Mouse (Mus musculus): ENCODE data around the gene Igf2bp2. TPM values are rescaled to one million over a fixed set of nuclear protein-coding genes. Genes with fewer than 3 reads are reported as not detected.

Igf2bp2 gene
- total and polyA plus RNA-seq, 3 experiments, result 0.43 to 1.5 (median 0.51) TPM

- in situ Hi-C loops (cut with MboI; ENCODE audit: low pct_ligation_motif_present, low pct_unique_long_range_greater_than_20kb, low sequenced_read_pairs) (loop anchor here (25.0 kb wide), 1 partner anchor 185 kb away; no protein-coding TSS in a partner anchor), dilution Hi-C loops (cut with MboI; ENCODE audit: extremely low pct_ligation_motif_present, extremely low pct_unique_long_range_greater_than_20kb, low sequenced_read_pairs) (no loop called here)
- H3K27me3 ChIP-seq (replicated peaks), result no peaks in the 10 kb centered on the region
Measured at GRCm38 (mm10) chr16:22022122-22022521, 141.0 kb downstream of the Igf2bp2 start.

GRCm38 (mm10) chr16:22015569-22015968, 147.5 kb downstream of the Igf2bp2 start:
- in situ Hi-C loops (cut with MboI; ENCODE audit: low pct_ligation_motif_present, low pct_unique_long_range_greater_than_20kb, low sequenced_read_pairs) (loop anchor here (25.0 kb wide), 1 partner anchor 178 kb away; no protein-coding TSS in a partner anchor), dilution Hi-C loops (cut with MboI; ENCODE audit: extremely low pct_ligation_motif_present, extremely low pct_unique_long_range_greater_than_20kb, low sequenced_read_pairs) (no loop called here)
- Histone ChIP-seq H3K36me3 (replicated peaks in 1 of 2; ENCODE audit: control insufficient read depth in 1 of 2, insufficient read depth in 1 of 2, low read length in 1 of 2) (peaks cover 45 to 86% of the 10 kb centered on the region in 2 experiments), H3K79me2 (replicated peaks; ENCODE audit: control insufficient read depth, extremely low read depth, insufficient read depth, poor library complexity, severe bottlenecking) (peaks cover 39% of the 10 kb centered on the region), H3K27me3 (replicated peaks) (no peaks in the 10 kb centered on the region), H3K9ac (ENCODE audit: insufficient read depth, low read depth) (no peak overlapping the region), H3K4me2 (ENCODE audit: insufficient read depth, low read depth, poor library complexity, severe bottlenecking) (no peak overlapping the region), H3K9me3 (replicated peaks; ENCODE audit: low read length) (no peaks in the 10 kb centered on the region), H3K4me1 (ENCODE audit: control insufficient read depth in 1 of 2, insufficient read depth in 2 of 2) (peaks cover 0 to 23% of the 10 kb centered on the region in 2 experiments; a peak in 3 of 4 replicates), H3K27ac (ENCODE audit: insufficient read depth, low read depth) (no peak overlapping the region), H3K4me3 (replicated peaks in 1 of 3; ENCODE audit: low read depth in 2 of 3, low read length in 2 of 3, poor library complexity in 1 of 3) (no peak overlapping the region)
- TF ChIP-seq CTCF (conservative IDR thresholded peaks at IDR 0.05 in 1 of 2, IDR thresholded peaks at IDR 0.05 in 1 of 2; ENCODE audit: low read depth in 2 of 2, low read length in 2 of 2), result no peak
- DNase-seq (ENCODE audit: extremely low read depth), result no peak

More at GRCm38 (mm10) chr16:22022122-22022521, 141.0 kb downstream of the Igf2bp2 start:
- no peak overlapping the region for H3K4me2 ChIP-seq (ENCODE audit: insufficient read depth, low read depth, poor library complexity, severe bottlenecking)
- H3K4me3 ChIP-seq (replicated peaks in 1 of 3; ENCODE audit: low read depth in 2 of 3, low read length in 2 of 3, poor library complexity in 1 of 3), result no peak overlapping the region
- H3K79me2 ChIP-seq (replicated peaks; ENCODE audit: control insufficient read depth, extremely low read depth, insufficient read depth, poor library complexity, severe bottlenecking), result 0 out of 2 replicates have a peak, but pooled peaks cover 2% of the 10 kb centered on the region
- no peaks in the 10 kb centered on the region for H3K4me1 ChIP-seq (ENCODE audit: control insufficient read depth in 1 of 2, insufficient read depth in 2 of 2)
- no peak overlapping the region for H3K9ac ChIP-seq (ENCODE audit: insufficient read depth, low read depth)
- no peak overlapping the region for H3K27ac ChIP-seq (ENCODE audit: insufficient read depth, low read depth)
- TF ChIP-seq POLR2AphosphoS2 (IDR thresholded peaks at IDR 0.05; ENCODE audit: low read depth, low read length) (no peak), HCFC1 (IDR thresholded peaks at IDR 0.05; ENCODE audit: low read depth, low read length) (no peak), SMC3 (IDR thresholded peaks at IDR 0.05; ENCODE audit: low read depth, low read length) (peak; percentile 25; the same call in 1 of the 2 replicates), KAT2A (IDR thresholded peaks at IDR 0.05; ENCODE audit: insufficient replicate concordance, low read length) (no peak), USF2 (conservative IDR thresholded peaks at IDR 0.05; ENCODE audit: low read depth, low read length) (no peak), CTCF (conservative IDR thresholded peaks at IDR 0.05 in 1 of 2, IDR thresholded peaks at IDR 0.05 in 1 of 2; ENCODE audit: low read depth in 2 of 2, low read length in 2 of 2) (peak; percentile 56 to 71), RAD21 (IDR thresholded peaks at IDR 0.05; ENCODE audit: low read depth, low read length) (peak; percentile 21)
- H3K9me3 ChIP-seq (replicated peaks; ENCODE audit: low read length), result peaks cover 11% of the 10 kb centered on the region
- peaks cover 72 to 87% of the 10 kb centered on the region in 2 experiments for H3K36me3 ChIP-seq (replicated peaks in 1 of 2; ENCODE audit: control insufficient read depth in 1 of 2, insufficient read depth in 1 of 2, low read length in 1 of 2)
- peak; percentile 30 for DNase-seq (ENCODE audit: extremely low read depth)

DNA sequence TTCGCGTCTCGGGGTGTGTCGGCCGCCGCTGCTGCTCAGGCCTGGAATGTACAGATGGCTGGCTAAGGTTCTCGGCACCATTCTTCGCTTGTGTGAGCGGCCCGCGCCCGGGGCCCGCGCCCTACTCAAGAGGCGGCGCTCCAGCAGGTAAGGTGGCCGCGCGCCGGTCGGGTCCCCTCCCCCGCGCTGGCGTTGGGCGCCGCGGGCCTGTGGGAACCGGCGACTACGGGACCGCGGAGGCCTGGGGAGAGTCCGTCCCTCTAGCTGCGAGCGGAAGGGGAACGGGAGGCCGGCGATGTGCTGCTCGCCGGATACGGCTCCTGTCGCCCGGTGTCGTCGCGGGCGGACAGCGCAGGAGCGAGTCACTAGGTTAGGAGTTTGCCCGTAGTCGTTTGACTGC, 153.5 kb downstream of the Igf2bp2 start:
- Histone ChIP-seq H3K4me3 (replicated peaks in 1 of 3; ENCODE audit: low read depth in 2 of 3, low read length in 2 of 3, poor library complexity in 1 of 3) (peak overlapping the region; percentile 91 to 98 (median 91)), H3K27ac (ENCODE audit: insufficient read depth, low read depth) (0 out of 2 replicates have a peak overlapping the region, but pooled peaks have one; percentile 11), H3K4me2 (ENCODE audit: insufficient read depth, low read depth, poor library complexity, severe bottlenecking) (peak overlapping the region; percentile 3; the same call in 1 of the 2 replicates), H3K4me1 (ENCODE audit: control insufficient read depth in 1 of 2, insufficient read depth in 2 of 2) (peaks cover 2 to 46% of the 10 kb centered on the region in 2 experiments), H3K9ac (ENCODE audit: insufficient read depth, low read depth) (peak overlapping the region; percentile 72), H3K27me3 (replicated peaks) (no peaks in the 10 kb centered on the region), H3K79me2 (replicated peaks; ENCODE audit: control insufficient read depth, extremely low read depth, insufficient read depth, poor library complexity, severe bottlenecking) (peaks cover 40% of the 10 kb centered on the region), H3K9me3 (replicated peaks; ENCODE audit: low read length) (no peaks in the 10 kb centered on the region), H3K36me3 (replicated peaks in 1 of 2; ENCODE audit: control insufficient read depth in 1 of 2, insufficient read depth in 1 of 2, low read length in 1 of 2) (peaks cover 2 to 32% of the 10 kb centered on the region in 2 experiments)
- dilution Hi-C loops (cut with MboI; ENCODE audit: extremely low pct_ligation_motif_present, extremely low pct_unique_long_range_greater_than_20kb, low sequenced_read_pairs), result no loop called here
- no peak for TF ChIP-seq CHD1 (IDR thresholded peaks at IDR 0.05; ENCODE audit: low read depth, low read length)
- no peak for TF ChIP-seq MEF2A (IDR thresholded peaks at IDR 0.05; ENCODE audit: borderline replicate concordance, low read depth, low read length)
- TF ChIP-seq RCOR1 (conservative IDR thresholded peaks at IDR 0.05; ENCODE audit: low read depth, low read length), result no peak
- 0 out of 2 replicates have a peak, but pooled peaks have one; percentile 65 for TF ChIP-seq UBTF (IDR thresholded peaks at IDR 0.05; ENCODE audit: low read depth, low read length)
- DNase-seq (ENCODE audit: extremely low read depth), result peak; percentile 27
- in situ Hi-C loops (cut with MboI; ENCODE audit: low pct_ligation_motif_present, low pct_unique_long_range_greater_than_20kb, low sequenced_read_pairs), result loop anchor here (25.0 kb wide), 1 partner anchor 172 kb away; no protein-coding TSS in a partner anchor

Data from CH12.LX (cell line).